Mouse (Mus musculus) MEL (cell line): ENCODE results near the gene Pitpnc1. TPM values are rescaled to one million over a fixed set of nuclear protein-coding genes. Genes with fewer than 3 reads are reported as not detected.

Experiments used
- DNase-seq: peaks from one replicate; pipeline ENCODE4 v3.0.0; 2011; ENCODE audit warnings: low read depth, low spot score
- H3K27ac ChIP-seq: 2 replicates; pipeline ENCODE4 v1.5.1; 2012; ENCODE audit warnings: low read depth, mild to moderate bottlenecking, control low read depth, low read length, moderate library complexity; ENCODE audit not compliant: control insufficient read depth
- H3K27me3 ChIP-seq, 2 experiments: fragments of 150-350 bp in 1 of 2; sonication (generic) in 1 of 2; 2 replicates each; pipeline ENCODE4 v1.6.1; 2012; ENCODE audit warnings: low read length in 2 of 2, mild to moderate bottlenecking in 2 of 2, improper control_type of control experiment in 1 of 2, moderate library complexity in 1 of 2; ENCODE audit not compliant: insufficient read depth in 2 of 2, control insufficient read depth in 1 of 2
- H3K36me3 ChIP-seq, 2 experiments: 2 replicates each; pipeline ENCODE4 v1.6.1; 2012 to 2014; ENCODE audit warnings: low read length in 2 of 2, improper control_type of control experiment in 1 of 2, inconsistent platforms in 1 of 2, mild to moderate bottlenecking in 1 of 2; ENCODE audit not compliant: insufficient read depth in 2 of 2, control insufficient read depth in 1 of 2
- H3K4me1 ChIP-seq, 2 experiments: fragments of 150-350 bp in 1 of 2; sonication (generic) in 1 of 2; 2 replicates each; pipeline ENCODE4 v1.6.1; 2012; ENCODE audit warnings: low read length in 2 of 2, improper control_type of control experiment in 1 of 2, mild to moderate bottlenecking in 1 of 2; ENCODE audit not compliant: insufficient read depth in 2 of 2, control insufficient read depth in 1 of 2
- H3K4me3 ChIP-seq, 2 experiments: fragments of 150-350 bp in 1 of 2; sonication (generic) in 1 of 2; 2 replicates each; pipeline ENCODE4 v1.5.1; 2012; ENCODE audit warnings: low read depth in 2 of 2, low read length in 2 of 2, mild to moderate bottlenecking in 2 of 2, moderate library complexity in 2 of 2, control low read depth in 1 of 2, improper control_type of control experiment in 1 of 2; ENCODE audit not compliant: control insufficient read depth in 1 of 2, insufficient read depth in 1 of 2
- H3K79me2 ChIP-seq: 2 replicates; pipeline ENCODE4 v1.6.1; 2012; ENCODE audit warnings: mild to moderate bottlenecking, low read length, moderate library complexity; ENCODE audit not compliant: control insufficient read depth, poor library complexity, insufficient read depth
- H3K9ac ChIP-seq: 2 replicates; pipeline ENCODE4 v1.6.1; 2012; ENCODE audit warnings: low read depth, mild to moderate bottlenecking, control low read depth, low read length, moderate library complexity; ENCODE audit not compliant: control insufficient read depth, poor library complexity, severe bottlenecking
- H3K9me3 ChIP-seq: fragments of 150-350 bp; sonication (generic); replicated peaks from 2 replicates; pipeline ENCODE4 v1.6.1; 2012; ENCODE audit warnings: mild to moderate bottlenecking, low read length, improper control_type of control experiment, moderate library complexity; ENCODE audit not compliant: insufficient read depth
- CHD1 ChIP-seq: IDR thresholded peaks from 2 replicates; pipeline ENCODE4 v1.6.1; 2012; ENCODE audit warnings: low read depth, mild to moderate bottlenecking, inconsistent platforms, low read length, improper control_type of control experiment
- CHD2 ChIP-seq: IDR thresholded peaks from 2 replicates; pipeline ENCODE4 v1.6.1; 2011; ENCODE audit warnings: low read length, improper control_type of control experiment
- ELF1 ChIP-seq: IDR thresholded peaks from 2 replicates; pipeline ENCODE4 v1.6.1; 2014; ENCODE audit warnings: low read depth, mild to moderate bottlenecking, inconsistent platforms, low read length, improper control_type of control experiment, moderate library complexity
- EP300 ChIP-seq, 2 experiments: IDR thresholded peaks; 2 replicates each; pipeline ENCODE4 v1.6.1; 2011; ENCODE audit warnings: improper control_type of control experiment in 2 of 2, low read length in 2 of 2, low read depth in 1 of 2, mild to moderate bottlenecking in 1 of 2
- ETS1 ChIP-seq: IDR thresholded peaks from 2 replicates; pipeline ENCODE4 v1.6.1; 2012; ENCODE audit warnings: low read depth, mild to moderate bottlenecking, inconsistent platforms, low read length, improper control_type of control experiment, moderate library complexity
- GABPA ChIP-seq: IDR thresholded peaks from 2 replicates; pipeline ENCODE4 v1.6.1; 2012; ENCODE audit warnings: low read depth, mild to moderate bottlenecking, inconsistent platforms, low read length, improper control_type of control experiment, moderate library complexity
- GATA1 ChIP-seq: IDR thresholded peaks from 2 replicates; pipeline ENCODE4 v1.6.1; 2011; ENCODE audit warnings: low read depth, low read length, improper control_type of control experiment
- HCFC1 ChIP-seq: IDR thresholded peaks from 2 replicates; pipeline ENCODE4 v1.6.1; 2012; ENCODE audit warnings: low read depth, mild to moderate bottlenecking, inconsistent platforms, low read length, improper control_type of control experiment, moderate library complexity
- JUND ChIP-seq: IDR thresholded peaks from 2 replicates; pipeline ENCODE4 v1.6.1; 2011; ENCODE audit warnings: low read depth, mild to moderate bottlenecking, improper control_type of control experiment, low read length
- KAT2A ChIP-seq: conservative IDR thresholded peaks from 2 replicates; pipeline ENCODE4 v1.6.1; 2012; ENCODE audit warnings: low read depth, low read length, improper control_type of control experiment, inconsistent platforms
- MAFK ChIP-seq: IDR thresholded peaks from 2 replicates; pipeline ENCODE4 v1.6.1; 2011; ENCODE audit warnings: low read depth, mild to moderate bottlenecking, low read length, improper control_type of control experiment, borderline replicate concordance
- MAX ChIP-seq: IDR thresholded peaks from 2 replicates; pipeline ENCODE4 v1.6.1; 2011; ENCODE audit warnings: low read length, improper control_type of control experiment
- MEF2A ChIP-seq: IDR thresholded peaks from 2 replicates; pipeline ENCODE4 v1.6.1; 2014; ENCODE audit warnings: low read depth, mild to moderate bottlenecking, inconsistent platforms, low read length, improper control_type of control experiment; ENCODE audit not compliant: poor library complexity, insufficient replicate concordance, severe bottlenecking; ENCODE audit errors: extremely low read depth
- MYB ChIP-seq: IDR thresholded peaks from 2 replicates; pipeline ENCODE4 v1.6.1; 2011; ENCODE audit warnings: mild to moderate bottlenecking, low read depth, low read length, improper control_type of control experiment
- MYC ChIP-seq: IDR thresholded peaks from 2 replicates; pipeline ENCODE4 v1.6.1; 2011; ENCODE audit warnings: low read depth, mild to moderate bottlenecking, low read length, improper control_type of control experiment, moderate library complexity
- NELFE ChIP-seq: IDR thresholded peaks from 2 replicates; pipeline ENCODE4 v1.6.1; 2011; ENCODE audit warnings: low read depth, low read length, improper control_type of control experiment
- NRF1 ChIP-seq: IDR thresholded peaks from 2 replicates; pipeline ENCODE4 v1.6.1; 2014; ENCODE audit warnings: low read depth, mild to moderate bottlenecking, inconsistent platforms, low read length, improper control_type of control experiment, moderate library complexity; ENCODE audit not compliant: poor library complexity, insufficient read depth, severe bottlenecking
- RAD21 ChIP-seq: IDR thresholded peaks from 2 replicates; pipeline ENCODE4 v1.6.1; 2011; ENCODE audit warnings: mild to moderate bottlenecking, low read depth, low read length, improper control_type of control experiment
- SIN3A ChIP-seq: IDR thresholded peaks from 2 replicates; pipeline ENCODE4 v1.6.1; 2012; ENCODE audit warnings: low read length, improper control_type of control experiment, inconsistent platforms
- SMC3 ChIP-seq: IDR thresholded peaks from 2 replicates; pipeline ENCODE4 v1.6.1; 2011; ENCODE audit warnings: low read depth, low read length, improper control_type of control experiment
- TBP ChIP-seq: IDR thresholded peaks from 2 replicates; pipeline ENCODE4 v1.8.0; 2011; ENCODE audit warnings: low read depth, low read length, improper control_type of control experiment
- TCF12 ChIP-seq: IDR thresholded peaks from 2 replicates; pipeline ENCODE4 v1.6.1; 2014; ENCODE audit warnings: low read depth, mild to moderate bottlenecking, inconsistent platforms, low read length, improper control_type of control experiment, moderate library complexity
- UBTF ChIP-seq: IDR thresholded peaks from 2 replicates; pipeline ENCODE4 v1.6.1; 2012; ENCODE audit warnings: low read depth, mild to moderate bottlenecking, inconsistent platforms, low read length, improper control_type of control experiment, moderate library complexity, borderline replicate concordance; ENCODE audit not compliant: insufficient read depth
- USF2 ChIP-seq, 2 experiments: IDR thresholded peaks; 2 replicates each; pipeline ENCODE4 v1.6.1; 2011 to 2012; ENCODE audit warnings: improper control_type of control experiment in 2 of 2, low read length in 2 of 2, borderline replicate concordance in 1 of 2, inconsistent platforms in 1 of 2, low read depth in 1 of 2, mild to moderate bottlenecking in 1 of 2; ENCODE audit not compliant: insufficient read depth in 1 of 2
- ZMIZ1 ChIP-seq: IDR thresholded peaks from 2 replicates; pipeline ENCODE4 v1.6.1; 2012; ENCODE audit warnings: low read depth, mild to moderate bottlenecking, inconsistent platforms, low read length, improper control_type of control experiment, moderate library complexity
- ZNF384 ChIP-seq: IDR thresholded peaks from 2 replicates; pipeline ENCODE4 v1.6.1; 2012; ENCODE audit warnings: low read depth, mild to moderate bottlenecking, inconsistent platforms, low read length, improper control_type of control experiment
- polyA plus RNA-seq, 2 experiments: library from polyadenylated mRNA; stranded (reverse) in 1 of 2; unstranded in 1 of 2; fragments of >175 nt in 1 of 2; fragments of >200 nt in 1 of 2; gene quantifications; 2 replicates each; pipeline versions ENCODE4 v1.2.1 to v1.2.4; 2012; ENCODE audit warnings: low replicate concordance in 2 of 2, low read depth in 1 of 2; ENCODE audit not compliant: insufficient read length in 2 of 2, insufficient read depth in 1 of 2, missing spikeins in 1 of 2
- total RNA-seq: library from RNA; depleted of rRNA; stranded (reverse); fragments of 300-350 nt; gene quantifications from 2 replicates; pipeline ENCODE4 v1.2.3, GENCODE M21; 2012

Pitpnc1 gene
- total and polyA plus RNA-seq, 3 experiments: 19.3 to 25.3 TPM; not detected in 1

- peaks cover 0 to 22% of the 10 kb centered on the region in 2 experiments; a peak in 2 of 4 replicates for H3K36me3 ChIP-seq
- peak overlapping the region; percentile 88 to 89 for H3K4me3 ChIP-seq
- peaks cover 38% of the 10 kb centered on the region for H3K79me2 ChIP-seq
- no peaks in the 10 kb centered on the region for H3K27me3 ChIP-seq
- peak overlapping the region; percentile 93 for H3K9ac ChIP-seq
- TF ChIP-seq RAD21 (no peak; the same call in 1 of the 2 replicates), MAFK (no peak), CHD1 (no peak; the same call in 1 of the 2 replicates), ZNF384 (peak; percentile 92), JUND (peak; percentile 98), NELFE (no peak), ELF1 (no peak), USF2 (IDR thresholded peaks at IDR 0.05; ENCODE audit: borderline replicate concordance in 1 of 2, insufficient read depth in 1 of 2, low read depth in 1 of 2, low read length in 2 of 2) (no peak), EP300 (IDR thresholded peaks at IDR 0.05; ENCODE audit: low read depth in 1 of 2, low read length in 2 of 2) (no peak), GABPA (0 out of 2 replicates have a peak, but pooled peaks have one; percentile 2), HCFC1 (no peak), MEF2A (no peak), CHD2 (no peak), MYC (no peak; the same call in 1 of the 2 replicates)
- H3K4me1 ChIP-seq: peaks cover 13 to 22% of the 10 kb centered on the region in 2 experiments
- peak overlapping the region; percentile 99 for H3K27ac ChIP-seq
- no peaks in the 10 kb centered on the region for H3K9me3 ChIP-seq
- DNase-seq: no peak
These were observed 697 bp upstream of the Pitpnc1 start for GRCm38 (mm10) chr11:107471071-107471720.

DNA sequence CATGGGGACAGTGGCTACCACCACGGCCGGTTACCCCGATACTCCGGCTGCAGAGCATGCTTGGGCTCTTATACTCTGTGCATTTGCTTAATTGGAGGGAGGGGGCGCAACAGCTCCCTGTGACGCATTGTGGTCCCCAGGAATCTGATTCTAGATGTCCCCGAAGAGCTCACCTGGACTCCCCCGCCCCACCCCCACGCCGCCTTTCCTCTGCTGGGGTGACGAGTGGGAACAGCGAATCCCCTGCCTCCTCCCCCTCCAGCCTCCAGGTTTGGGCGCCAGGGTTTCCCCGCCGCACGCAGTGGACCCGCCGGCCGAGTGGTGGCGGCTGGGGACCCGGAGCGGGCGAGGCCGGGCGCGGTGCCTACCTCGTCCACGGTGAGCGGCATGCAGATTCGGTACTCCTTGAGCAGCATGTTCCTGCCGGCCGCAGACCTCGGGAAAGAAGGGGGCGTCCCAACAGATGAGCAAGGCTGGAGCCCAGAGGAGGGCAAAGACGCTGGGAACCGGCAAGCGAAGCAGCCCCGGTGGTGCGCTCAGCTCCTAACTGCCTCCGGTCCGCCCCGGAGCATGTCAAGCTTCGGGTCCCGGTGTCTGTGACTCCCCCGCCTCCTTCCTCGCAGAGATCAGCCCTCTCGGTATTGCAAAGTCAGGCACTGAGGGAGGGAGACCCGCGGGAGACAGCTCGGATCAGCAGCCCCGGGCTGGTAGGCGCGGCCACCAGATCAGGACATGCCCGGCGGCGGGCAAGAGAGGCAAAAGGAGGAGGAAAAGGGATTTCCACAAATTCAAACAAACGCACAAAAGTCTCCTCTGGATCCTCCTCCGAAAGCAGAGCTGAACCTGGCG, 752 bp downstream of the Pitpnc1 start:
- H3K27ac ChIP-seq: peak overlapping the region; percentile 99
- peaks cover 51% of the 10 kb centered on the region for H3K79me2 ChIP-seq
- H3K36me3 ChIP-seq: peaks cover 0 to 34% of the 10 kb centered on the region in 2 experiments; a peak in 2 of 4 replicates
- no peaks in the 10 kb centered on the region for H3K27me3 ChIP-seq
- H3K9me3 ChIP-seq: no peaks in the 10 kb centered on the region
- H3K4me1 ChIP-seq: peaks cover 19 to 31% of the 10 kb centered on the region in 2 experiments
- peak; percentile 81 for DNase-seq
- peak overlapping the region; percentile 88 to 89 for H3K4me3 ChIP-seq
- H3K9ac ChIP-seq: peak overlapping the region; percentile 93
- TF ChIP-seq MYB (no peak), NELFE (peak; percentile 40; the same call in 1 of the 2 replicates), ELF1 (no peak), JUND (no peak), ZNF384 (no peak), ZMIZ1 (0 out of 2 replicates have a peak, but pooled peaks have one; percentile 26), USF2 (IDR thresholded peaks at IDR 0.05; ENCODE audit: borderline replicate concordance in 1 of 2, insufficient read depth in 1 of 2, low read depth in 1 of 2, low read length in 2 of 2) (no peak), CHD2 (no peak), MAX (peak; percentile 16), UBTF (peak; percentile 98), GABPA (no peak), TCF12 (peak; percentile 37; the same call in 1 of the 2 replicates), SMC3 (0 out of 2 replicates have a peak, but pooled peaks have one; percentile 2), ETS1 (peak; percentile 26), MYC (no peak), NRF1 (no peak), KAT2A (no peak), SIN3A (peak; percentile 10; the same call in 1 of the 2 replicates), TBP (no peak), GATA1 (no peak), RAD21 (no peak)
